Mouse (Mus musculus): ENCODE results near the gene Klri1.
"Not testable (repeated sequence)": the region's sequence is repeated elsewhere in the genome, so short reads cannot be mapped to it uniquely, and the experiment has no call there.

Klri1 gene

GRCm38 (mm10) chr6:129717032-129717431 lies at the start of gene Klri1:
Klri1 (minus strand) TSS chr6:129717132.
- no peak for DNase-seq (ENCODE audit: low read depth, low spot score)

GRCm38 (mm10) chr6:129747654-129748032 lies 30.7 kb upstream of the Klri1 start:
- DNase-seq (ENCODE audit: low read depth, low spot score): no peak

- DNase-seq (ENCODE audit: low read depth, low spot score): no peak
Measured at GRCm38 (mm10) chr6:129747016-129747653, 30.2 kb upstream of the Klri1 start.

- DNase-seq (ENCODE audit: low read depth, low spot score): no peak
Measured at GRCm38 (mm10) chr6:129746151-129746550, 29.2 kb upstream of the Klri1 start.

GRCm38 (mm10) chr6:129740069-129740721 lies 23.3 kb upstream of the Klri1 start, which contains the start of gene Klri2:
Klri2 (minus strand) TSS chr6:129740484.
- DNase-seq (ENCODE audit: low read depth, low spot score): no peak

GRCm38 (mm10) chr6:129736414-129736813 lies 19.5 kb upstream of the Klri1 start:
- DNase-seq (ENCODE audit: low read depth, low spot score): no peak

- no peak for DNase-seq (ENCODE audit: low read depth, low spot score)
Measured at GRCm38 (mm10) chr6:129727237-129727636, 10.3 kb upstream of the Klri1 start.

- DNase-seq (ENCODE audit: low read depth, low spot score): no peak
Measured at GRCm38 (mm10) chr6:129721390-129721789, 4.5 kb upstream of the Klri1 start.

GRCm38 (mm10) chr6:129720487-129720886 lies 3.6 kb upstream of the Klri1 start:
- DNase-seq (ENCODE audit: low read depth, low spot score): no peak

GRCm38 (mm10) chr6:129713566-129713965 lies 3.4 kb downstream of the Klri1 start:
- no peak for DNase-seq (ENCODE audit: low read depth, low spot score)

- DNase-seq (ENCODE audit: low read depth, low spot score): not testable (repeated sequence)
Measured at GRCm38 (mm10) chr6:129691436-129691835, 25.5 kb downstream of the Klri1 start.

- no peak for DNase-seq (ENCODE audit: low read depth, low spot score)
Measured at GRCm38 (mm10) chr6:129680379-129680778, 36.6 kb downstream of the Klri1 start.

GRCm38 (mm10) chr6:129678873-129679272 lies 38.1 kb downstream of the Klri1 start, which contains the start of gene Klrc1:
Klrc1 (minus strand) TSS chr6:129678973.
- DNase-seq (ENCODE audit: low read depth, low spot score): no peak

GRCm38 (mm10) chr6:129661301-129661700 lies 55.6 kb downstream of the Klri1 start:
- not testable (repeated sequence) for DNase-seq (ENCODE audit: low read depth, low spot score)

GRCm38 (mm10) chr6:129660589-129660988 lies 56.3 kb downstream of the Klri1 start, which contains the start of gene Klrc2:
Klrc2 (minus strand) TSS chr6:129660689.
- not testable (repeated sequence) for DNase-seq (ENCODE audit: low read depth, low spot score)

Data from R1 (cell line).